Mouse (Mus musculus) MEL (cell line): ENCODE data around the gene Lhfpl2. TPM values are rescaled to one million over a fixed set of nuclear protein-coding genes. Genes with fewer than 3 reads are reported as not detected.

Experiments
- DNase-seq: peaks from one replicate; pipeline ENCODE4 v3.0.0; 2011; ENCODE audit warnings: low read depth, low spot score
- H3K27ac ChIP-seq: 2 replicates; pipeline ENCODE4 v1.5.1; 2012; ENCODE audit warnings: low read depth, mild to moderate bottlenecking, control low read depth, low read length, moderate library complexity; ENCODE audit not compliant: control insufficient read depth
- H3K27me3 ChIP-seq, 2 experiments: fragments of 150-350 bp in 1 of 2; sonication (generic) in 1 of 2; 2 replicates each; pipeline ENCODE4 v1.6.1; 2012; ENCODE audit warnings: low read length in 2 of 2, mild to moderate bottlenecking in 2 of 2, improper control_type of control experiment in 1 of 2, moderate library complexity in 1 of 2; ENCODE audit not compliant: insufficient read depth in 2 of 2, control insufficient read depth in 1 of 2
- H3K36me3 ChIP-seq, 2 experiments: 2 replicates each; pipeline ENCODE4 v1.6.1; 2012 to 2014; ENCODE audit warnings: low read length in 2 of 2, improper control_type of control experiment in 1 of 2, inconsistent platforms in 1 of 2, mild to moderate bottlenecking in 1 of 2; ENCODE audit not compliant: insufficient read depth in 2 of 2, control insufficient read depth in 1 of 2
- H3K4me1 ChIP-seq, 2 experiments: fragments of 150-350 bp in 1 of 2; sonication (generic) in 1 of 2; 2 replicates each; pipeline ENCODE4 v1.6.1; 2012; ENCODE audit warnings: low read length in 2 of 2, improper control_type of control experiment in 1 of 2, mild to moderate bottlenecking in 1 of 2; ENCODE audit not compliant: insufficient read depth in 2 of 2, control insufficient read depth in 1 of 2
- H3K4me3 ChIP-seq, 2 experiments: fragments of 150-350 bp in 1 of 2; sonication (generic) in 1 of 2; 2 replicates each; pipeline ENCODE4 v1.5.1; 2012; ENCODE audit warnings: low read depth in 2 of 2, low read length in 2 of 2, mild to moderate bottlenecking in 2 of 2, moderate library complexity in 2 of 2, control low read depth in 1 of 2, improper control_type of control experiment in 1 of 2; ENCODE audit not compliant: control insufficient read depth in 1 of 2, insufficient read depth in 1 of 2
- H3K79me2 ChIP-seq: 2 replicates; pipeline ENCODE4 v1.6.1; 2012; ENCODE audit warnings: mild to moderate bottlenecking, low read length, moderate library complexity; ENCODE audit not compliant: control insufficient read depth, poor library complexity, insufficient read depth
- H3K9ac ChIP-seq: 2 replicates; pipeline ENCODE4 v1.6.1; 2012; ENCODE audit warnings: low read depth, mild to moderate bottlenecking, control low read depth, low read length, moderate library complexity; ENCODE audit not compliant: control insufficient read depth, poor library complexity, severe bottlenecking
- H3K9me3 ChIP-seq: fragments of 150-350 bp; sonication (generic); replicated peaks from 2 replicates; pipeline ENCODE4 v1.6.1; 2012; ENCODE audit warnings: mild to moderate bottlenecking, low read length, improper control_type of control experiment, moderate library complexity; ENCODE audit not compliant: insufficient read depth
- BHLHE40 ChIP-seq: IDR thresholded peaks from 2 replicates; pipeline ENCODE4 v1.6.1; 2012; ENCODE audit warnings: low read depth, mild to moderate bottlenecking, inconsistent platforms, low read length, improper control_type of control experiment, borderline replicate concordance
- CTCF ChIP-seq, 3 experiments: IDR thresholded peaks in 2 of 3; conservative IDR thresholded peaks in 1 of 3; 2 replicates each; pipeline ENCODE4 v1.5.1; 2011 to 2012; ENCODE audit warnings: low read length in 3 of 3, low read depth in 2 of 3, mild to moderate bottlenecking in 2 of 3, improper control_type of control experiment in 1 of 3, inconsistent platforms in 1 of 3, mixed read lengths in 1 of 3, moderate library complexity in 1 of 3; ENCODE audit not compliant: control insufficient read depth in 1 of 3, insufficient read depth in 1 of 3, poor library complexity in 1 of 3, severe bottlenecking in 1 of 3
- E2F4 ChIP-seq: IDR thresholded peaks from 2 replicates; pipeline ENCODE4 v1.6.1; 2011; ENCODE audit warnings: low read depth, low read length, improper control_type of control experiment, borderline replicate concordance
- ELF1 ChIP-seq: IDR thresholded peaks from 2 replicates; pipeline ENCODE4 v1.6.1; 2014; ENCODE audit warnings: low read depth, mild to moderate bottlenecking, inconsistent platforms, low read length, improper control_type of control experiment, moderate library complexity
- EP300 ChIP-seq, 2 experiments: IDR thresholded peaks; 2 replicates each; pipeline ENCODE4 v1.6.1; 2011; ENCODE audit warnings: improper control_type of control experiment in 2 of 2, low read length in 2 of 2, low read depth in 1 of 2, mild to moderate bottlenecking in 1 of 2
- ETS1 ChIP-seq: IDR thresholded peaks from 2 replicates; pipeline ENCODE4 v1.6.1; 2012; ENCODE audit warnings: low read depth, mild to moderate bottlenecking, inconsistent platforms, low read length, improper control_type of control experiment, moderate library complexity
- GATA1 ChIP-seq: IDR thresholded peaks from 2 replicates; pipeline ENCODE4 v1.6.1; 2011; ENCODE audit warnings: low read depth, low read length, improper control_type of control experiment
- JUND ChIP-seq: IDR thresholded peaks from 2 replicates; pipeline ENCODE4 v1.6.1; 2011; ENCODE audit warnings: low read depth, mild to moderate bottlenecking, improper control_type of control experiment, low read length
- KAT2A ChIP-seq: conservative IDR thresholded peaks from 2 replicates; pipeline ENCODE4 v1.6.1; 2012; ENCODE audit warnings: low read depth, low read length, improper control_type of control experiment, inconsistent platforms
- MAFK ChIP-seq: IDR thresholded peaks from 2 replicates; pipeline ENCODE4 v1.6.1; 2011; ENCODE audit warnings: low read depth, mild to moderate bottlenecking, low read length, improper control_type of control experiment, borderline replicate concordance
- MXI1 ChIP-seq: IDR thresholded peaks from 2 replicates; pipeline ENCODE4 v1.6.1; 2011; ENCODE audit warnings: mild to moderate bottlenecking, low read depth, low read length, improper control_type of control experiment
- MYB ChIP-seq: IDR thresholded peaks from 2 replicates; pipeline ENCODE4 v1.6.1; 2011; ENCODE audit warnings: mild to moderate bottlenecking, low read depth, low read length, improper control_type of control experiment
- MYC ChIP-seq: IDR thresholded peaks from 2 replicates; pipeline ENCODE4 v1.6.1; 2011; ENCODE audit warnings: low read depth, mild to moderate bottlenecking, low read length, improper control_type of control experiment, moderate library complexity
- NELFE ChIP-seq: IDR thresholded peaks from 2 replicates; pipeline ENCODE4 v1.6.1; 2011; ENCODE audit warnings: low read depth, low read length, improper control_type of control experiment
- POLR2A ChIP-seq, 2 experiments: IDR thresholded peaks; 2 replicates each; pipeline ENCODE4 v1.6.1; 2011 to 2012; ENCODE audit warnings: low read length in 2 of 2, mild to moderate bottlenecking in 2 of 2, control low read depth in 1 of 2, improper control_type of control experiment in 1 of 2, low read depth in 1 of 2, moderate library complexity in 1 of 2; ENCODE audit not compliant: control insufficient read depth in 1 of 2, insufficient read depth in 1 of 2, poor library complexity in 1 of 2
- RAD21 ChIP-seq: IDR thresholded peaks from 2 replicates; pipeline ENCODE4 v1.6.1; 2011; ENCODE audit warnings: mild to moderate bottlenecking, low read depth, low read length, improper control_type of control experiment
- SMC3 ChIP-seq: IDR thresholded peaks from 2 replicates; pipeline ENCODE4 v1.6.1; 2011; ENCODE audit warnings: low read depth, low read length, improper control_type of control experiment
- TBP ChIP-seq: IDR thresholded peaks from 2 replicates; pipeline ENCODE4 v1.8.0; 2011; ENCODE audit warnings: low read depth, low read length, improper control_type of control experiment
- USF1 ChIP-seq: IDR thresholded peaks from 2 replicates; pipeline ENCODE4 v1.6.1; 2014; ENCODE audit warnings: low read depth, mild to moderate bottlenecking, inconsistent platforms, low read length, improper control_type of control experiment, moderate library complexity
- ZC3H11A ChIP-seq: IDR thresholded peaks from 2 replicates; pipeline ENCODE4 v1.6.1; 2012; ENCODE audit warnings: low read depth, mild to moderate bottlenecking, inconsistent platforms, low read length, improper control_type of control experiment
- ZNF384 ChIP-seq: IDR thresholded peaks from 2 replicates; pipeline ENCODE4 v1.6.1; 2012; ENCODE audit warnings: low read depth, mild to moderate bottlenecking, inconsistent platforms, low read length, improper control_type of control experiment
- polyA plus RNA-seq, 2 experiments: library from polyadenylated mRNA; stranded (reverse) in 1 of 2; unstranded in 1 of 2; fragments of >175 nt in 1 of 2; fragments of >200 nt in 1 of 2; gene quantifications; 2 replicates each; pipeline versions ENCODE4 v1.2.1 to v1.2.4; 2012; ENCODE audit warnings: low replicate concordance in 2 of 2, low read depth in 1 of 2; ENCODE audit not compliant: insufficient read length in 2 of 2, insufficient read depth in 1 of 2, missing spikeins in 1 of 2
- total RNA-seq: library from RNA; depleted of rRNA; stranded (reverse); fragments of 300-350 nt; gene quantifications from 2 replicates; pipeline ENCODE4 v1.2.3, GENCODE M21; 2012

The Lhfpl2 gene
- total and polyA plus RNA-seq, 3 experiments: 24.5 to 30.2 TPM; not detected in 1

DNA sequence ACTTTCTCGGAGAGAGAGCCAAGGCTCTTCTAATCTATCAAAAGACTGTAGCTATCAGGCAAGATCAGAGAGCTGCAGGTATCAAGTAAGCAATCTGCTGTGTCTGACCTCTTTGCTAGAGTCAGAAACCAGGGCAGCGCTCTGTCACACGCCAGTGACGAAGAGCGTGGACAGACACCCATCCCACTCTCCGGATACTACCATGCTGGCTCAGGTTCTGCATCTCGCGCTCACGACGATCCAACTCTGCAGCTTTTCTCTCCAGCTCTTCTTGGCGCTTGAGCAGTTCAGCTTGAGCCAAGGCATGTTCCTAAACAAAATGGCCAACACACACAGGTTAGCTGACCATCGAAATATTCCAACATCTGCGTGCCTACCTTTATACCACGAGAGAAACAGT lies 174.3 kb downstream of the Lhfpl2 start:
- Histone ChIP-seq H3K9me3 (no peaks in the 10 kb centered on the region), H3K9ac (no peak overlapping the region), H3K27ac (no peak overlapping the region), H3K4me1 (no peaks in the 10 kb centered on the region), H3K36me3 (no peaks in the 10 kb centered on the region), H3K27me3 (no peaks in the 10 kb centered on the region), H3K4me3 (no peak overlapping the region), H3K79me2 (no peaks in the 10 kb centered on the region)
- TF ChIP-seq ELF1 (no peak), KAT2A (no peak), ZC3H11A (no peak), BHLHE40 (no peak), USF1 (no peak), EP300 (IDR thresholded peaks at IDR 0.05; ENCODE audit: low read depth in 1 of 2, low read length in 2 of 2) (no peak), MYC (no peak), GATA1 (no peak)
- DNase-seq: no peak

DNA sequence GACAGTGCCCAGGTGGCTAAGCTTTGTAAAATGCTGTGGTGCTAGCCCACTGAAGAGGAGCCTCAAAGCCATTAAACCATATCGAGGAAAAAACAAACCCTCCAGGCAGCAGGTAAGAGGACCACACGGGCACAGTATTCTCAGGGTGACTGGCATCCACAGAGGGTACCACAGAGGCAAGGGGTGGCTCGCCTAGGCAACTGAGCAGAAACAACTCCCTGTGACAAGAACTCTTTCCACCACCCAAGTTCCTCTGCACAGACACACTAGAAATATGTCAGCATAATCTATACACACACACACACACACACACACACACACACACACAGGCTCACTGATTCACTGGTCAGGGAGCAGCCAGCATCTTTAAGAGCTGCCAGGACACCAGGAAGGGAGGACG lies 181.9 kb downstream of the Lhfpl2 start:
- no peak overlapping the region for H3K9ac ChIP-seq
- peaks cover 0 to 5% of the 10 kb centered on the region in 2 experiments; a peak in 2 of 4 replicates for H3K27me3 ChIP-seq
- no peak overlapping the region for H3K27ac ChIP-seq
- no peaks in the 10 kb centered on the region for H3K79me2 ChIP-seq
- no peaks in the 10 kb centered on the region for H3K4me1 ChIP-seq
- no peaks in the 10 kb centered on the region for H3K9me3 ChIP-seq
- H3K4me3 ChIP-seq: no peak overlapping the region
- TF ChIP-seq SMC3 (no peak), POLR2A (IDR thresholded peaks at IDR 0.05; ENCODE audit: control insufficient read depth in 1 of 2, insufficient read depth in 1 of 2, low read depth in 1 of 2, low read length in 2 of 2, poor library complexity in 1 of 2) (no peak), EP300 (IDR thresholded peaks at IDR 0.05; ENCODE audit: low read depth in 1 of 2, low read length in 2 of 2) (no peak), MYB (no peak), RAD21 (no peak), CTCF (IDR thresholded peaks at IDR 0.05 in 2 of 3, conservative IDR thresholded peaks at IDR 0.05 in 1 of 3; ENCODE audit: control insufficient read depth in 1 of 3, insufficient read depth in 1 of 3, low read depth in 2 of 3, low read length in 3 of 3, poor library complexity in 1 of 3, severe bottlenecking in 1 of 3) (no peak), MAFK (no peak), NELFE (no peak), JUND (no peak)
- TF ChIP-seq, all 39 proteins: peak for 0
- H3K36me3 ChIP-seq: no peaks in the 10 kb centered on the region
- no peak for DNase-seq

DNA sequence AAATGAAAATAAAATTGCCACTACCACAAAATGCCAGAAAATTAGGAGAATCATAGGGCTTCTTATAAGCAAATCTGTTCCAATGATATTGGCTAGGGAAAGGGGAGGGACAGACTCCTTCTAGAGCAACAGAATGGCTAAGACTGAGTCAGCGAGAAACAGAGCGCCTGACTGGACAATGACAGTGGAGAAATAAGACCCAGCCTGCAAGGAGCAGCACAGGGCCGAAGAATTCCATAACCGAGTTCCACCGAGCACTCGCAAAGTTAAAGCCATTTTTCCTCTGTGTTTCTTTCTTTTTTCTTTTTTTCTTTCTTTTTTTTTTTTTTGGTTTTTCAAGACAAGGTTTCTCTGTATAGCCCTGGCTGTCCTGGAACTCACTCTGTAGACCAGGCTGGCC lies 182.5 kb downstream of the Lhfpl2 start:
- H3K27ac ChIP-seq: no peak overlapping the region
- peaks cover 0 to 5% of the 10 kb centered on the region in 2 experiments; a peak in 2 of 4 replicates for H3K27me3 ChIP-seq
- H3K79me2 ChIP-seq: no peaks in the 10 kb centered on the region
- H3K4me3 ChIP-seq: no peak overlapping the region
- DNase-seq: no peak
- no peaks in the 10 kb centered on the region for H3K36me3 ChIP-seq
- TF ChIP-seq GATA1 (no peak), TBP (no peak), MXI1 (no peak), ETS1 (no peak), KAT2A (no peak), ELF1 (no peak), ZNF384 (no peak), E2F4 (no peak)
- no peak overlapping the region for H3K9ac ChIP-seq
- no peaks in the 10 kb centered on the region for H3K4me1 ChIP-seq
- H3K9me3 ChIP-seq: no peaks in the 10 kb centered on the region
